Mouse (Mus musculus) embryonic fibroblast, embryonic 13.5 days (primary cell): Measurements from ENCODE around the gene Tubb2b.

Experiments
- CTCF ChIP-seq: IDR thresholded peaks from 2 replicates; pipeline ENCODE4 v1.5.1; 2011; ENCODE audit warnings: mild to moderate bottlenecking, control low read depth, low read length, moderate library complexity, borderline replicate concordance; ENCODE audit not compliant: insufficient read depth
- POLR2A ChIP-seq: IDR thresholded peaks from 2 replicates; pipeline ENCODE4 v1.6.1; 2011; ENCODE audit warnings: low read depth, mild to moderate bottlenecking, control low read depth, low read length, moderate library complexity

DNA sequence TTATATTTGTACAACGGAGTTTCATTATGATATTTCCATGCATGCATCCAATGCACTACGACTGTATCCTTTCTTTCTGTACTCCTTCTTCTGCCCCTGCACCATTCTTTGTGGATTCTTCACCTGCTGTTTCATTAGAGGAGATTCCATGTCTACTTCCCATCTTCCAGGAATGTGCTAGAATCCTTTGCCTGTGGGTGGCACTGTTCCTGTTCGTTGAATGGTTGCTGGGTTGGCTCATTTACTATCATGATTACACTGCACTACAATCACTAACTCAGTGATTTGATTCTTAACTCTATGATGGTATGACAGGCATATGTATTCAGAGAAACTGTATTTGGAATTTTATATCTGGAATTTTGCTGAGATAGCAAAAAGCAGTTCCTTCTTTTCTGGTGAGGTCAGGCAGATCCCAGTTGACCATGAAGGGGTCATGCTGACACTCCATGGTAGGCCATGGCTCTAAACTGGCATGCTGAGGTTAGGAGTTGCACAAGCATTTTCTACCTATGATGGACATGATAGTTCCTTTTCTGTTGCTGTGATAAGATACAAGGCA lies 27.4 kb upstream of the Tubb2b start:
- TF ChIP-seq CTCF (no peak), POLR2A (no peak)
